Mouse (Mus musculus) heart, embryonic 11.5 days (tissue): Measurements from ENCODE around the gene Lrrc25. TPM values are rescaled to one million over a fixed set of nuclear protein-coding genes. Genes with fewer than 3 reads are reported as not detected.

Source experiments
- ATAC-seq: fragments of 200-750 bp; cut with Nextera tagmentation; replicated peaks from 2 replicates; pipeline ENCODE4 v1.8.0; 2017; ENCODE audit warnings: moderate library complexity; ENCODE audit not compliant: insufficient number of reproducible peaks, low FRiP score, low TSS enrichment
- H3K27ac ChIP-seq: fragments of 300-500 bp; sonication (generic); 2 replicates; pipeline ENCODE4 v1.5.1; 2014; ENCODE audit warnings: mild to moderate bottlenecking, low read depth, low read length
- H3K27me3 ChIP-seq: fragments of 300-500 bp; sonication (generic); 2 replicates; pipeline ENCODE4 v1.6.1; 2014; ENCODE audit warnings: mild to moderate bottlenecking, low read length, mixed read lengths; ENCODE audit not compliant: control insufficient read depth, insufficient read depth
- H3K36me3 ChIP-seq: fragments of 300-500 bp; sonication (generic); 2 replicates; pipeline ENCODE4 v1.6.1; 2014; ENCODE audit warnings: mild to moderate bottlenecking, low read length, moderate library complexity, mixed read lengths; ENCODE audit not compliant: control insufficient read depth, insufficient read depth
- H3K4me1 ChIP-seq: fragments of 300-500 bp; sonication (generic); 2 replicates; pipeline ENCODE4 v1.6.1; 2014; ENCODE audit warnings: low read length; ENCODE audit not compliant: control insufficient read depth, insufficient read depth
- H3K4me2 ChIP-seq: fragments of 300-500 bp; sonication (generic); 2 replicates; pipeline ENCODE4 v1.6.1; 2014; ENCODE audit warnings: mild to moderate bottlenecking, moderate library complexity
- H3K4me3 ChIP-seq: fragments of 300-500 bp; sonication (generic); 2 replicates; pipeline ENCODE4 v1.5.1; 2014; ENCODE audit warnings: low read depth, low read length
- H3K9ac ChIP-seq: fragments of 300-500 bp; sonication (generic); 2 replicates; pipeline ENCODE4 v1.6.1; 2014; ENCODE audit warnings: mild to moderate bottlenecking, low read depth, low read length, moderate library complexity
- H3K9me3 ChIP-seq: fragments of 300-500 bp; sonication (generic); replicated peaks from 2 replicates; pipeline ENCODE4 v1.6.1; 2016; ENCODE audit warnings: low read length; ENCODE audit not compliant: control insufficient read depth
- WGBS: fragments of 180-500 bp; shearing (Covaris S2); extraction: QIAGEN DNeasy Blood & Tissue Kit; methylation state at CpG from one replicate; pipeline ENCODE4 v1.1.7; 2014; ENCODE audit not compliant: insufficient replicate concordance; 5-methylcytosine and 5-hydroxymethylcytosine counted together
- polyA plus RNA-seq: library from polyadenylated mRNA; unstranded; fragments of >200 nt; fragmentation: Nextera tagmentation; extraction: Ambion mirVana; gene quantifications from 2 replicates; pipeline ENCODE4 v1.2.1, GENCODE M21; 2014

Gene Lrrc25
- polyA plus RNA-seq, 1 experiment from 2014 or later = 0.19 TPM

DNA sequence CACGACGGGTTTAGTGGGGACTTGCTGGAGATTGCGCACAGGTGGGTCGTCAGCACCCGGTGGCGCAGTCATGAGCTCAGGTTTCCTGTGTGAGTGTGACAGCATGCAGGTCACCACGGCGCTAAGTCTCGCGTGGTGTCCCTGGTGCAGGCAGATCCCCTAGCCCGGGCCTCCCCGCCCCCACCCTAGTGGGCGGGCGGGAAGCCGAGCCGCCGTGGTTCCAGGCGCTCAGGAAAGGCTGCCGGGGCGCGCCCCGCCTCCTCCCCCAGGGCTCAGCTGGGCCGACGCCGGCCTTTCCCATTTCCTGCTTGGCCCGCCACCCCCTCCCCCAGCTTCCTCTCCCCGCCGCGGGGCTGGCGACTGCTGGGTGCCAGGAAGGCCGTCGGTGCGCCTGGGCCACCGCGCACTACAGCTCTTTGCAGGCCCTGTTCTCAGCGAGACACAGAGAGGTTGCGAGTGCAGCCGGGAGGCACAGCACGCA, 6.5 kb upstream of the Lrrc25 start:
- Histone ChIP-seq H3K27me3 (no peaks in the 10 kb centered on the region), H3K4me3 (peak overlapping the region; percentile 58), H3K4me1 (peaks cover 24% of the 10 kb centered on the region), H3K4me2 (peak overlapping the region; percentile 100), H3K9me3 (no peaks in the 10 kb centered on the region), H3K9ac (peak overlapping the region; percentile 86), H3K27ac (peak overlapping the region; percentile 99), H3K36me3 (no peaks in the 10 kb centered on the region)
- peak; percentile 70 for ATAC-seq
- WGBS = under 1% methylated on average over 37 of the region's 39 CpGs

- Histone ChIP-seq H3K9me3 (no peaks in the 10 kb centered on the region), H3K4me2 (peak overlapping the region; percentile 100), H3K4me1 (peaks cover 24% of the 10 kb centered on the region), H3K27me3 (no peaks in the 10 kb centered on the region), H3K27ac (peak overlapping the region; percentile 99), H3K4me3 (peak overlapping the region; percentile 58), H3K9ac (peak overlapping the region; percentile 86), H3K36me3 (no peaks in the 10 kb centered on the region)
- peak; percentile 62 for ATAC-seq
- 1% methylated on average over 43 of the region's 45 CpGs for WGBS
Observed at GRCm38 (mm10) chr8:70609849-70610795, 5.8 kb upstream of the Lrrc25 start.

DNA sequence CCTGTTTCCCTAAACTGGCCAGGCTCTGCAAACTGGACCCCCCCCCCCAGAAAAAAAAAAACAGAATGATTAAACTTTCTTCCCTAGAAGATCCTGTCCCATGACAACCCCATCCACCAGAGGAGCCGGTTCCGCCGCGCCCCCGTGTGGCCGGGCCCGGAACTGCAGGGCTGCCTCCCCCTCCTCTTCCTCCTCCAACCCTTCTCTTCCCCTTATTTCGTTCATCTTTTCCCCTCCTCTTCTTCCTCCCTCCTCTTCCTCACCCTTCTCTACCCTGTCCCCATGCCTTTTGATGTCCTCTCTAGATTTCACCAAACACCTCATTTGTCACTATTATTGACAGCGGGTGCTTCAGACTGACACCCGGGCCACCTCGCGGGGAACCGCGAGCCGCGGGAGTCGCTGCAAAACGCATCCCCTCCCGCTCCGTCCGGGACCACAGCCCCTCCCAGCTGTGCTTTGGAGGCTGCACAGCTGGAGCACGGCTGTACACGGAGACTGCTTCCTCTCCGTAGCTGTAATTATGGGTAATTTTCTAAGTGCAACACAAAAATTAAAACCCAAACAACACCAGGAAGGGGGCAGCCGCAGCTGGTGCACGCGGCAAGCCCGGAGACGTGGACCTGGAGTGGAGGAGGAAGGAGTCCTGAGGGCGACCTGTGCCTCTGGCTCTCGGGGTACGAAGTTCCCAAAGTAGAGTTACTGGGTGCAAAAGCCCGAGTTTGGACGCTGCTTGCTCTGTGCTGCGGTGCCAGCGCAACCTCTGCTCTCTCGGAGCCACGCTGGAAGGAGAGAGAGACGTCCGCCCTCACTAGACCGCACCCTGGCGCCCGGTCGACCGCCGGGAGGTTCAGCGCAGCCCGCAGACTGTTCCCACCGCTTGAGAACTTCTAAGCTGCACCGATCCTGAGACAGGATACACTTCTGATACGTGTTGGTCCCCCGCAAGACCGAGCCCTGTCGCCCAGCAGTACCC, 4.9 kb upstream of the Lrrc25 start:
- H3K9me3 ChIP-seq = no peaks in the 10 kb centered on the region
- H3K27ac ChIP-seq = peak overlapping the region; percentile 99
- WGBS = under 1% methylated on average over 54 of the region's 54 CpGs
- H3K4me3 ChIP-seq = peak overlapping the region; percentile 58
- peak overlapping the region; percentile 86 for H3K9ac ChIP-seq
- H3K36me3 ChIP-seq = no peaks in the 10 kb centered on the region
- peak overlapping the region; percentile 100 for H3K4me2 ChIP-seq
- H3K27me3 ChIP-seq = no peaks in the 10 kb centered on the region
- no peak for ATAC-seq
- H3K4me1 ChIP-seq = peaks cover 21% of the 10 kb centered on the region

DNA sequence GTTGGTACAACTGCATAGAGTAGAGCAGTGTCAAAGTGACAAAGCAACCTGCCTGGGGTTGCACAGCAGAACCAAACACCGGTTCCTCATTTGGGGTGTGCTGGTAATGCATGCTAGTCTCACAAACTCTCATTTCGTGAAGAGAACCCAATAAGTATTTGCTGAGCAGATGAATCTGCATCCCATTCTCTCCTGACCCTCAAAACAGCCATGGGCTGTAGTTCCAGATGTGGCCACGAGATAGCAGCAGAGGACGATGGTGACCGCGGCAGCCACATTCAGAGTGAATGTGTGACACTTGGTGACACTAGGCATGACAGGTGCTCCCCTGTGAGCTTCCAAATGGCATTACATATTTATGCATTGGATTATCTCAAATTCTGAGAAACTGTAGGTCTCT, 4.1 kb upstream of the Lrrc25 start:
- Histone ChIP-seq H3K27ac (peak overlapping the region; percentile 54; the same call in 1 of the 2 replicates), H3K9me3 (no peaks in the 10 kb centered on the region), H3K36me3 (no peaks in the 10 kb centered on the region), H3K4me1 (peaks cover 21% of the 10 kb centered on the region), H3K4me3 (peak overlapping the region; percentile 58), H3K4me2 (peak overlapping the region; percentile 100), H3K27me3 (no peaks in the 10 kb centered on the region), H3K9ac (peak overlapping the region; percentile 73; the same call in 1 of the 2 replicates)
- WGBS = 2% methylated on average over 6 of the region's 6 CpGs
- ATAC-seq = no peak

DNA sequence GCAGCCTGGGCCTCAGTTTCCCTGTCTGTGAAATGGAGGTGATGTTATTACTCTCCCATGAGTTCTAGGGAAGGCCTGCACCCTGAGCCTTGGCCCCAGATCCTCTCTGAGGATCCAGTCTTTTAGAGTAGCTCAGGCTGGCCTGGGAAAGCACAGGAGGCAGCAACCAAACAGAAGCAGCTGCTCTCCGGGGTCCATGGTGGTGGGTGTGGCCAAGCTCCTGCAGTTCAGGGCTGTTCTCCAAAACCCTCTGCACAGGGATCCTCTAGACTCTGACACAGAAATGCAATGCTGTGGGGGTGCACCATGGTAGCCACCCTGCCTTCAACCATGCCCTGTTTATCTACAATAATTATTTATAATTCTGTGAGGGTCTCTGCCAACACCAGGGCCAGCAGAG, 2.2 kb upstream of the Lrrc25 start:
- Histone ChIP-seq H3K27ac (no peak overlapping the region), H3K9ac (no peak overlapping the region), H3K27me3 (peaks cover 4% of the 10 kb centered on the region; the same call in 1 of the 2 replicates), H3K4me3 (no peak overlapping the region), H3K36me3 (no peaks in the 10 kb centered on the region), H3K4me2 (no peak overlapping the region), H3K9me3 (no peaks in the 10 kb centered on the region), H3K4me1 (peaks cover 18% of the 10 kb centered on the region)
- WGBS = 28% methylated on average over 1 of the region's 1 CpGs
- ATAC-seq = no peak

GRCm38 (mm10) chr8:70614469-70614868, 1.5 kb upstream of the Lrrc25 start:
- Histone ChIP-seq H3K9me3 (no peaks in the 10 kb centered on the region), H3K9ac (no peak overlapping the region), H3K4me1 (peaks cover 16% of the 10 kb centered on the region), H3K27ac (no peak overlapping the region), H3K27me3 (peaks cover 4% of the 10 kb centered on the region; the same call in 1 of the 2 replicates), H3K4me3 (no peak overlapping the region), H3K4me2 (no peak overlapping the region), H3K36me3 (no peaks in the 10 kb centered on the region)
- WGBS = 76% methylated on average over 5 of the region's 5 CpGs
- ATAC-seq = no peak

- ATAC-seq = no peak
- no peak overlapping the region for H3K27ac ChIP-seq
- WGBS = 85% methylated on average over 8 of the region's 8 CpGs
Observed at GRCm38 (mm10) chr8:70615281-70615680, 674 bp upstream of the Lrrc25 start.

GRCm38 (mm10) chr8:70616645-70617044, 690 bp downstream of the Lrrc25 start:
- H3K4me2 ChIP-seq = no peak overlapping the region
- 57% methylated on average over 11 of the region's 11 CpGs for WGBS

More at GRCm38 (mm10) chr8:70615281-70615680, 674 bp upstream of the Lrrc25 start:
- H3K4me3 ChIP-seq = no peak overlapping the region
- peaks cover 5% of the 10 kb centered on the region for H3K27me3 ChIP-seq
- no peak overlapping the region for H3K4me2 ChIP-seq
- no peak overlapping the region for H3K9ac ChIP-seq
- no peaks in the 10 kb centered on the region for H3K9me3 ChIP-seq
- no peaks in the 10 kb centered on the region for H3K36me3 ChIP-seq
- H3K4me1 ChIP-seq = peaks cover 13% of the 10 kb centered on the region

More at GRCm38 (mm10) chr8:70616645-70617044, 690 bp downstream of the Lrrc25 start:
- H3K4me3 ChIP-seq = no peak overlapping the region
- H3K27me3 ChIP-seq = peaks cover 12% of the 10 kb centered on the region
- H3K36me3 ChIP-seq = no peaks in the 10 kb centered on the region
- no peak overlapping the region for H3K27ac ChIP-seq
- H3K9ac ChIP-seq = no peak overlapping the region
- no peak for ATAC-seq
- H3K4me1 ChIP-seq = peaks cover 9% of the 10 kb centered on the region; the same call in 1 of the 2 replicates
- H3K9me3 ChIP-seq = no peaks in the 10 kb centered on the region
